Mouse (Mus musculus) layer of hippocampus, adult 8-10 months (tissue): ENCODE results near the gene Gm49321. TPM values are rescaled to one million over a fixed set of nuclear protein-coding genes. Genes with fewer than 3 reads are reported as not detected.

Source experiments
- DNase-seq, 2 experiments: peaks; one replicate each; pipeline ENCODE4 v3.0.0; 2022; ENCODE audit warnings: low spot score in 2 of 2
- total RNA-seq, 4 experiments: library from RNA; stranded (reverse); gene quantifications; 2 replicates each; pipeline ENCODE4 v1.2.4; 2022

Gm49321 gene
- total RNA-seq, 4 experiments from 2014 or later = 9.9 to 19.8 (median 12.8) TPM

GRCm38 (mm10) chr12:73948415-73948814 lies 11.0 kb downstream of the Gm49321 start:
- no peak for DNase-seq

- peak in 1 of 2 experiments; percentile 20 for DNase-seq
These were observed 12.0 kb downstream of the Gm49321 start for GRCm38 (mm10) chr12:73949318-73950058.

GRCm38 (mm10) chr12:73952879-73953278 lies 15.4 kb downstream of the Gm49321 start:
- no peak for DNase-seq

- DNase-seq = no peak
These were observed 16.1 kb downstream of the Gm49321 start for GRCm38 (mm10) chr12:73953420-73954186.

GRCm38 (mm10) chr12:73954785-73955184 lies 17.3 kb downstream of the Gm49321 start:
- DNase-seq = no peak

- DNase-seq = peak; percentile 61 to 66
These were observed 20.2 kb downstream of the Gm49321 start for GRCm38 (mm10) chr12:73957676-73958075.

GRCm38 (mm10) chr12:73958830-73959229 lies 21.4 kb downstream of the Gm49321 start:
- no peak for DNase-seq

GRCm38 (mm10) chr12:73964291-73965281 lies 27.1 kb downstream of the Gm49321 start, which contains the start of gene Snapc1:
Gene Snapc1, plus strand, starts transcription at chr12:73964481.
- peak; percentile 96 to 98 for DNase-seq

GRCm38 (mm10) chr12:73969142-73969541 lies 31.7 kb downstream of the Gm49321 start:
- DNase-seq = no peak

GRCm38 (mm10) chr12:73974584-73974983 lies 37.1 kb downstream of the Gm49321 start:
- DNase-seq = no peak

- DNase-seq = no peak
These were observed 40.7 kb downstream of the Gm49321 start for GRCm38 (mm10) chr12:73978144-73978543.

GRCm38 (mm10) chr12:73979667-73980066 lies 42.2 kb downstream of the Gm49321 start:
- DNase-seq = no peak

GRCm38 (mm10) chr12:73982533-73982932 lies 45.1 kb downstream of the Gm49321 start:
- peak; percentile 52 to 75 for DNase-seq

GRCm38 (mm10) chr12:73986299-73986698 lies 48.8 kb downstream of the Gm49321 start:
- no peak for DNase-seq

GRCm38 (mm10) chr12:73988393-73989008 lies 51.0 kb downstream of the Gm49321 start:
- DNase-seq = no peak

- DNase-seq = peak in 1 of 2 experiments; percentile 30
These were observed 52.1 kb downstream of the Gm49321 start for GRCm38 (mm10) chr12:73989594-73989993.

GRCm38 (mm10) chr12:73996906-73997296 lies 59.4 kb downstream of the Gm49321 start:
- peak in 1 of 2 experiments; percentile 31 for DNase-seq

GRCm38 (mm10) chr12:73997297-73998127 lies 60.1 kb downstream of the Gm49321 start, which contains the start of gene Syt16:
Gene Syt16, plus strand, starts transcription at chr12:73997661.
- DNase-seq = peak in 1 of 2 experiments; percentile 25

- DNase-seq = no peak
These were observed 60.6 kb downstream of the Gm49321 start for GRCm38 (mm10) chr12:73998128-73998456.

- DNase-seq = no peak
These were observed 65.0 kb downstream of the Gm49321 start for GRCm38 (mm10) chr12:74002449-74002848.
